In genomic region chr12:79171269-79171995, GRCm38 (mm10) we compare ENCODE assay signal across 8 mouse cellular contexts. TPM values are rescaled to one million over a fixed set of nuclear protein-coding genes. Genes with fewer than 3 reads are reported as not detected.
DNase-seq lines count a peak whose midpoint lies in the region; ATAC-seq and TF ChIP-seq lines count a peak whose summit lies in the region.

No protein-coding gene starts in this region.

- intact Hi-C loops in heart, postnatal 36 days (cut with DNase I): loop anchor here (10.0 kb wide), 1 partner anchor 1473 kb away; the partner anchor contains the start of genes Erh and Slc39a9

- peak overlapping the region; percentile 95 for H3K9ac ChIP-seq in heart, embryonic 12.5 days
- H3K9ac ChIP-seq in intestine, embryonic 15.5 days: peak overlapping the region; percentile 89

- H3K79me3 ChIP-seq in C2C12 (ENCODE audit: low read depth): peaks cover 40% of the 10 kb centered on the region

- no peak overlapping the region for H3K27ac ChIP-seq in heart, embryonic 12.5 days (ENCODE audit: poor library complexity, severe bottlenecking)
- H3K27ac ChIP-seq in intestine, embryonic 15.5 days: no peak overlapping the region

- peak overlapping the region; percentile 64 for H3K4me2 ChIP-seq in heart, embryonic 12.5 days
- peak overlapping the region; percentile 66 for H3K4me2 ChIP-seq in intestine, embryonic 15.5 days (replicated peaks)
- H3K4me2 ChIP-seq in myocyte (ENCODE audit: low read depth): peak overlapping the region; percentile 95

- peaks cover 16% of the 10 kb centered on the region for H3K36me3 ChIP-seq in heart, embryonic 12.5 days
- H3K36me3 ChIP-seq in C2C12 (ENCODE audit: control insufficient read depth, insufficient read depth): peaks cover 22% of the 10 kb centered on the region
- peaks cover 3% of the 10 kb centered on the region; the same call in 1 of the 2 replicates for H3K36me3 ChIP-seq in intestine, embryonic 15.5 days
- peaks cover 1% of the 10 kb centered on the region for H3K36me3 ChIP-seq in myocyte (ENCODE audit: control insufficient read depth, insufficient read depth)

- no peak for ATAC-seq in heart, embryonic 12.5 days (ENCODE audit: insufficient number of reproducible peaks, low FRiP score)
- no peak for ATAC-seq in intestine, embryonic 15.5 days

- H3K4me1 ChIP-seq in heart, embryonic 12.5 days (replicated peaks): peaks cover 6% of the 10 kb centered on the region
- H3K4me1 ChIP-seq in intestine, embryonic 15.5 days (replicated peaks): peaks cover 5% of the 10 kb centered on the region; the same call in 1 of the 2 replicates

- WGBS in heart, embryonic 12.5 days: 38% methylated on average over 12 of the region's 12 CpGs
- WGBS in intestine, embryonic 15.5 days: 28% methylated on average over 12 of the region's 12 CpGs

- H3K4me3 ChIP-seq in heart, embryonic 12.5 days: peak overlapping the region; percentile 98
- H3K4me3 ChIP-seq in C2C12 (ENCODE audit: insufficient read depth, poor library complexity, severe bottlenecking) (peak overlapping the region; percentile 88), myocyte (peak overlapping the region; percentile 50)
- peak overlapping the region; percentile 98 for H3K4me3 ChIP-seq in intestine, embryonic 15.5 days (replicated peaks)

- H3K79me2 ChIP-seq in C2C12 (ENCODE audit: control insufficient read depth, insufficient read depth) (peaks cover 58% of the 10 kb centered on the region), myocyte (ENCODE audit: control insufficient read depth, insufficient read depth) (peaks cover 47% of the 10 kb centered on the region)

- H3K27me3 ChIP-seq in heart, embryonic 12.5 days (replicated peaks): no peaks in the 10 kb centered on the region
- H3K27me3 ChIP-seq in C2C12 (ENCODE audit: control insufficient read depth, insufficient read depth, insufficient read length) (no peaks in the 10 kb centered on the region), myocyte (ENCODE audit: control insufficient read depth, insufficient read depth, insufficient read length) (no peaks in the 10 kb centered on the region)
- H3K27me3 ChIP-seq in intestine, embryonic 15.5 days (replicated peaks): no peaks in the 10 kb centered on the region

- H3ac ChIP-seq in C2C12 (ENCODE audit: control insufficient read depth, insufficient read length, low read depth): peak overlapping the region; percentile 18
- peak overlapping the region; percentile 61 for H3ac ChIP-seq in myocyte (ENCODE audit: control insufficient read depth, insufficient read length)

- no peak for TF ChIP-seq CTCF in C2C12 (IDR thresholded peaks at IDR 0.05; ENCODE audit: control insufficient read depth, insufficient read depth, insufficient read length)

- TF ChIP-seq POLR2A in myocyte (IDR thresholded peaks at IDR 0.05; ENCODE audit: insufficient read length, low read depth): no peak

- no peak for DNase-seq in heart, postnatal 36 days
- DNase-seq in cerebellum, postnatal 14 days: peak; percentile 11 to 14
- no peak for DNase-seq in urinary bladder, adult 18-20 months (ENCODE audit: low spot score in 2 of 2)
- DNase-seq in thymus, adult 18-20 months: no peak

- H3K9me3 ChIP-seq in heart, embryonic 12.5 days (replicated peaks): no peaks in the 10 kb centered on the region
- no peaks in the 10 kb centered on the region for H3K9me3 ChIP-seq in intestine, embryonic 15.5 days

TF ChIP-seq in C2C12, 6 proteins besides CTCF, POLR2A, EP300 and RAD21:
- TF ChIP-seq MYOG (IDR thresholded peaks at IDR 0.05; ENCODE audit: control insufficient read depth, extremely low read depth, insufficient read length): no peak
- TF ChIP-seq FOSL1 (IDR thresholded peaks at IDR 0.05; ENCODE audit: insufficient read depth, low read length, poor library complexity, severe bottlenecking): no peak
- no peak for TF ChIP-seq MAX (IDR thresholded peaks at IDR 0.05)
- TF ChIP-seq MYOD1 (IDR thresholded peaks at IDR 0.05; ENCODE audit: control insufficient read depth, insufficient read length, low read depth): no peak
- TF ChIP-seq CEBPB (IDR thresholded peaks at IDR 0.05; ENCODE audit: low read depth): no peak
- no peak for TF ChIP-seq USF1 (IDR thresholded peaks at IDR 0.05; ENCODE audit: low read depth)

TF ChIP-seq in myocyte, 11 proteins besides CTCF, POLR2A, EP300 and RAD21:
- TF ChIP-seq MYOD1 (IDR thresholded peaks at IDR 0.05; ENCODE audit: control insufficient read depth in 1 of 3, insufficient read length in 2 of 3, low read depth in 2 of 3) (no peak), POLR2AphosphoS2 (IDR thresholded peaks at IDR 0.05; ENCODE audit: insufficient read length, low read depth) (no peak), MAX (IDR thresholded peaks at IDR 0.05; ENCODE audit: low read depth) (no peak), E2F4 (IDR thresholded peaks at IDR 0.05; ENCODE audit: insufficient read depth) (no peak), USF1 (IDR thresholded peaks at IDR 0.05; ENCODE audit: low read depth) (no peak), SRF (IDR thresholded peaks at IDR 0.05; ENCODE audit: control insufficient read depth, insufficient read length, low read depth) (no peak)

RNA-seq across cellular contexts. Expression of gene Vti1b, which starts 1.0 kb away (rescaled TPM):
- polyA plus RNA-seq in heart, embryonic 12.5 days (2016; fragmentation: Nextera tagmentation; extraction: Ambion mirVana): 93.7 and 100 TPM in 2 replicates
- total RNA-seq in heart, postnatal 36 days (2021): 10 to 100 TPM; 84.1 to 92.4 TPM
- 66.4 TPM for polyA plus RNA-seq in C2C12 (2012; fragmentation: generic; extraction: Trizol)
- 106 and 111 TPM in 2 replicates for polyA plus RNA-seq in intestine, embryonic 15.5 days (2015; fragmentation: Nextera tagmentation; extraction: Ambion mirVana)
- 85.5 TPM for polyA plus RNA-seq in myocyte (2012; fragmentation: generic; extraction: Trizol)

RNA-seq across cellular contexts. Expression of gene Rdh11, which starts 20.7 kb away (rescaled TPM):
- 17.5 and 18.4 TPM in 2 replicates for polyA plus RNA-seq in heart, embryonic 12.5 days (2016; fragmentation: Nextera tagmentation; extraction: Ambion mirVana)
- 1 to 10 TPM; 3.3 to 3.5 TPM for total RNA-seq in heart, postnatal 36 days (2021)
- 14.0 TPM for polyA plus RNA-seq in C2C12 (2012; fragmentation: generic; extraction: Trizol)
- polyA plus RNA-seq in intestine, embryonic 15.5 days (2015; fragmentation: Nextera tagmentation; extraction: Ambion mirVana): 34.7 and 38.9 TPM in 2 replicates
- polyA plus RNA-seq in myocyte (2012; fragmentation: generic; extraction: Trizol): 19.5 TPM

RNA-seq across cellular contexts. Expression of gene Rdh12, which starts 37.3 kb away (rescaled TPM):
- 0.51 and 0.87 TPM in 2 replicates for polyA plus RNA-seq in heart, embryonic 12.5 days (2016; fragmentation: Nextera tagmentation; extraction: Ambion mirVana)
- total RNA-seq in heart, postnatal 36 days (2021): not detected
- 0.23 TPM for polyA plus RNA-seq in C2C12 (2012; fragmentation: generic; extraction: Trizol)
- 1.3 and 1.4 TPM in 2 replicates for polyA plus RNA-seq in intestine, embryonic 15.5 days (2015; fragmentation: Nextera tagmentation; extraction: Ambion mirVana)
- polyA plus RNA-seq in myocyte (2012; fragmentation: generic; extraction: Trizol): 0.54 TPM

RNA-seq across cellular contexts. Expression of gene Arg2, which starts 40.9 kb away (rescaled TPM):
- polyA plus RNA-seq in heart, embryonic 12.5 days (2016; fragmentation: Nextera tagmentation; extraction: Ambion mirVana): 0.15 and 0.44 TPM in 2 replicates
- not detected for total RNA-seq in heart, postnatal 36 days (2021)
- polyA plus RNA-seq in C2C12 (2012; fragmentation: generic; extraction: Trizol): 0.15 TPM
- polyA plus RNA-seq in intestine, embryonic 15.5 days (2015; fragmentation: Nextera tagmentation; extraction: Ambion mirVana): 0.55 and 1.1 TPM in 2 replicates
- 0.04 TPM for polyA plus RNA-seq in myocyte (2012; fragmentation: generic; extraction: Trizol)

Comparison
In these comparisons a context has a peak if more than half of its experiments do, and no peak if none do; other contexts are left out.
1. DNase-seq: peak in cerebellum, postnatal 14 days (2 of 2); none in heart, postnatal 36 days (0 of 2), urinary bladder, adult 18-20 months (0 of 2) and thymus, adult 18-20 months (0 of 2).
2. Peak in every context shown above with its lines, with median percentiles within 50 percentile points of each other: H3K4me2 ChIP-seq and H3K4me3 ChIP-seq.